Mouse (Mus musculus): ENCODE results near the gene Fbxo6. TPM values are rescaled to one million over a fixed set of nuclear protein-coding genes. Genes with fewer than 3 reads are reported as not detected.
"Not testable (repeated sequence)": the region's sequence is repeated elsewhere in the genome, so short reads cannot be mapped to it uniquely, and the experiment has no call there.

The Fbxo6 gene
- polyA plus RNA-seq (2012; rRNA removed), result 30.8 and 31.6 TPM in 2 replicates

- DNase-seq (ENCODE audit: low read depth in 1 of 2, low spot score in 2 of 2), result peak; percentile 77 to 78
- 1% methylated on average over 64 of the region's 67 CpGs for WGBS
- TF ChIP-seq POLR2A (IDR thresholded peaks at IDR 0.05; ENCODE audit: low read depth, low read length) (no peak), CTCF (IDR thresholded peaks at IDR 0.05; ENCODE audit: extremely low read depth, insufficient read depth, insufficient read length, insufficient replicate concordance) (peak; percentile 70; the same call in 1 of the 2 replicates)
- Histone ChIP-seq H3K4me1 (ENCODE audit: control insufficient read depth, insufficient read depth, insufficient read length) (no peaks in the 10 kb centered on the region), H3K27ac (ENCODE audit: insufficient read depth, low read length) (peak within 1 kb of the TSS; percentile 56), H3K4me3 (ENCODE audit: extremely low read depth, insufficient read depth, insufficient read length) (peak within 1 kb of the TSS; percentile 59), H3K36me3 (ENCODE audit: control insufficient read depth, insufficient read depth, low read length) (peaks cover 1% of the 10 kb centered on the region; the same call in 1 of the 2 replicates), H3K27me3 (ENCODE audit: control insufficient read depth, insufficient read depth, low read length) (no peaks in the 10 kb centered on the region)
Observed at GRCm38 (mm10) chr4:148151267-148152168, at the start of gene Fbxo6. Gene Fbxo6 (minus strand): TSS chr4:148152140.

GRCm38 (mm10) chr4:148198721-148199120, 46.8 kb upstream of the Fbxo6 start:
- 64% methylated on average over 10 of the region's 10 CpGs for WGBS
- no peaks in the 10 kb centered on the region for H3K4me1 ChIP-seq (ENCODE audit: control insufficient read depth, insufficient read depth, insufficient read length)

GRCm38 (mm10) chr4:148194400-148194799, 42.5 kb upstream of the Fbxo6 start:
- TF ChIP-seq CTCF (IDR thresholded peaks at IDR 0.05; ENCODE audit: extremely low read depth, insufficient read depth, insufficient read length, insufficient replicate concordance) (no peak), POLR2A (IDR thresholded peaks at IDR 0.05; ENCODE audit: low read depth, low read length) (no peak)
- no peak overlapping the region for H3K27ac ChIP-seq (ENCODE audit: insufficient read depth, low read length)
- H3K36me3 ChIP-seq (ENCODE audit: control insufficient read depth, insufficient read depth, low read length), result no peaks in the 10 kb centered on the region
- DNase-seq (ENCODE audit: low read depth in 1 of 2, low spot score in 2 of 2), result no peak
- H3K27me3 ChIP-seq (ENCODE audit: control insufficient read depth, insufficient read depth, low read length), result 0 out of 2 replicates have a peak, but pooled peaks cover 1% of the 10 kb centered on the region
- H3K4me3 ChIP-seq (ENCODE audit: extremely low read depth, insufficient read depth, insufficient read length), result no peak overlapping the region
- no peaks in the 10 kb centered on the region for H3K4me1 ChIP-seq (ENCODE audit: control insufficient read depth, insufficient read depth, insufficient read length)

More at GRCm38 (mm10) chr4:148198721-148199120, 46.8 kb upstream of the Fbxo6 start:
- 0 out of 2 replicates have a peak, but pooled peaks cover 1% of the 10 kb centered on the region for H3K27me3 ChIP-seq (ENCODE audit: control insufficient read depth, insufficient read depth, low read length)
- DNase-seq (ENCODE audit: low read depth in 1 of 2, low spot score in 2 of 2), result no peak
- no peaks in the 10 kb centered on the region for H3K36me3 ChIP-seq (ENCODE audit: control insufficient read depth, insufficient read depth, low read length)
- TF ChIP-seq POLR2A (IDR thresholded peaks at IDR 0.05; ENCODE audit: low read depth, low read length) (no peak), CTCF (IDR thresholded peaks at IDR 0.05; ENCODE audit: extremely low read depth, insufficient read depth, insufficient read length, insufficient replicate concordance) (no peak)
- no peak overlapping the region for H3K4me3 ChIP-seq (ENCODE audit: extremely low read depth, insufficient read depth, insufficient read length)
- no peak overlapping the region for H3K27ac ChIP-seq (ENCODE audit: insufficient read depth, low read length)

DNA sequence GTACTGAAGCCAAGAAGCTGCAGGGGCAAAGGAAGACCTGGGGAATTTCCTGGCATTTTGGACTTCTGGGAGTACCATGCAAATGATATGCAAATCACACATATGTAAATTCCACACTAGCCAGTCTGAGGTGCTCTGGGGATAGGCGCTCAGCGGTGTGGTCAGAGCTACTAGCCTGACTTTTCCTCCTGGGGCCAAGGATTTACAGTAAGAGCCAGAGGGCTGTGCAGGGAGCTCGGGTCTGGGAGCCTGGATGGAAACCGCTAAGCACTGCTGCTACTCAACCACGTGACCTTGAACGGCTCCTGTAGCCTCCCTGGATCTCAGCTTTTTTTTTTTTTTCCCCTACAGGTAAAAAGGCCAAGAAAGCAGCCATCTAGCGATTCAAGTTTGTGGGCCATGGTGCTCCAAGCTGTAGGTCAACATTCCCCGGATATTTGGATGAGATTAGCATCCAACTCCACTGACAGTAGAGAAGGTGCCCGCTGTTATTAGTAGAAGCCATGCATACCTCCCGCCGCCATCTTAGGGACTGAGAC, 40.8 kb upstream of the Fbxo6 start:
- Histone ChIP-seq H3K4me3 (ENCODE audit: extremely low read depth, insufficient read depth, insufficient read length) (no peak overlapping the region), H3K4me1 (ENCODE audit: control insufficient read depth, insufficient read depth, insufficient read length) (no peaks in the 10 kb centered on the region), H3K27me3 (ENCODE audit: control insufficient read depth, insufficient read depth, low read length) (no peaks in the 10 kb centered on the region), H3K27ac (ENCODE audit: insufficient read depth, low read length) (no peak overlapping the region), H3K36me3 (ENCODE audit: control insufficient read depth, insufficient read depth, low read length) (no peaks in the 10 kb centered on the region)
- no peak for DNase-seq (ENCODE audit: low read depth in 1 of 2, low spot score in 2 of 2)
- TF ChIP-seq CTCF (IDR thresholded peaks at IDR 0.05; ENCODE audit: extremely low read depth, insufficient read depth, insufficient read length, insufficient replicate concordance) (no peak), POLR2A (IDR thresholded peaks at IDR 0.05; ENCODE audit: low read depth, low read length) (no peak)
- 48% methylated on average over 11 of the region's 11 CpGs for WGBS

DNA sequence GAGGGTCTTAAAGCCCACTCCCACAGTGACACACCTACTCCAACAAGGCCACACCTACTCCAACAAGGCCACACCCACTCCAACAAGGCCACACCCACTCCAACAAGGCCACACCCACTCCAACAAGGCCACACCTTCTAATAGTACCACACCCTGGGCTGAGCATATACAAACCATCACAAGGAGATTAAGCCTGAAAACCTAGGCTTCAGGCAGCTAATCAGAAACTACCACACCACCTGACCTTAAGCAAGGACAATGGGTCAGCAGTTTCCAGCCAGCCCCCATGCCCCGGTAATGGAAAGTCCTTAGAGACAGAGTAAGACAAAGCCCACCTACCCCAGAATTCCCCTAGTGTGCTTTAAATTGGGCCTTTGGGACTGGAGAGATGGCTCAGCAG, 36.8 kb upstream of the Fbxo6 start:
- H3K36me3 ChIP-seq (ENCODE audit: control insufficient read depth, insufficient read depth, low read length); H3K4me3 ChIP-seq (ENCODE audit: extremely low read depth, insufficient read depth, insufficient read length); H3K27ac ChIP-seq (ENCODE audit: insufficient read depth, low read length); H3K4me1 ChIP-seq (ENCODE audit: control insufficient read depth, insufficient read depth, insufficient read length); DNase-seq (ENCODE audit: low read depth in 1 of 2, low spot score in 2 of 2); H3K27me3 ChIP-seq (ENCODE audit: control insufficient read depth, insufficient read depth, low read length): not testable (repeated sequence)
- WGBS, result 76% methylated on average over 1 of the region's 1 CpGs

- Histone ChIP-seq H3K36me3 (ENCODE audit: control insufficient read depth, insufficient read depth, low read length) (no peaks in the 10 kb centered on the region), H3K4me3 (ENCODE audit: extremely low read depth, insufficient read depth, insufficient read length) (no peak overlapping the region), H3K4me1 (ENCODE audit: control insufficient read depth, insufficient read depth, insufficient read length) (no peaks in the 10 kb centered on the region), H3K27ac (ENCODE audit: insufficient read depth, low read length) (no peak overlapping the region), H3K27me3 (ENCODE audit: control insufficient read depth, insufficient read depth, low read length) (no peaks in the 10 kb centered on the region)
- WGBS, result 60% methylated on average over 4 of the region's 4 CpGs
- no peak for TF ChIP-seq CTCF (IDR thresholded peaks at IDR 0.05; ENCODE audit: extremely low read depth, insufficient read depth, insufficient read length, insufficient replicate concordance)
- TF ChIP-seq POLR2A (IDR thresholded peaks at IDR 0.05; ENCODE audit: low read depth, low read length), result no peak
- DNase-seq (ENCODE audit: low read depth in 1 of 2, low spot score in 2 of 2), result no peak
Observed at GRCm38 (mm10) chr4:148185819-148186218, 33.9 kb upstream of the Fbxo6 start.

DNA sequence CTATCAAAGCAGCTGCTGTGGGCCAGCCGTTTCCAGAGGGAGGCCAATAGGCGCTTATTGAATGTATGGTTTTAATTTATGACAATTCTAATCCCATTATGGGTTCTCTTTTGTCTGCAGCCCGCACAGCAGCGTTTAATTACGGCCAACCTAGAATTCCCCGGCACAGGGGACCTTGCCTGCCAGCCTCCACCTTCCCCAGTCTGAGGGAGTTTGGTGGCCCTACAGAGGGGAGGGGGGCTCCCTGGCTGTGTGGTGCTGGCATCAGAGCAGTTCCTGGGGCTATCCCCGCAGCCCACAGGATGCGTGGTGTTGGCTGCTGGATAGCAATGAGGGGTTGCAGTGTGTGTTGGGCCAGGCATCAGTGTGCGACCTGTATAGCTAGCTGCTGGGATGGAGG, 32.6 kb upstream of the Fbxo6 start:
- no peaks in the 10 kb centered on the region for H3K36me3 ChIP-seq (ENCODE audit: control insufficient read depth, insufficient read depth, low read length)
- no peak for DNase-seq (ENCODE audit: low read depth in 1 of 2, low spot score in 2 of 2)
- H3K4me3 ChIP-seq (ENCODE audit: extremely low read depth, insufficient read depth, insufficient read length), result no peak overlapping the region
- H3K27me3 ChIP-seq (ENCODE audit: control insufficient read depth, insufficient read depth, low read length), result no peaks in the 10 kb centered on the region
- H3K27ac ChIP-seq (ENCODE audit: insufficient read depth, low read length), result no peak overlapping the region
- 79% methylated on average over 9 of the region's 9 CpGs for WGBS
- no peak for TF ChIP-seq POLR2A (IDR thresholded peaks at IDR 0.05; ENCODE audit: low read depth, low read length)
- no peak for TF ChIP-seq CTCF (IDR thresholded peaks at IDR 0.05; ENCODE audit: extremely low read depth, insufficient read depth, insufficient read length, insufficient replicate concordance)
- no peaks in the 10 kb centered on the region for H3K4me1 ChIP-seq (ENCODE audit: control insufficient read depth, insufficient read depth, insufficient read length)

Data from spleen, adult 2 months (tissue).